Mouse (Mus musculus) liver, embryonic 11.5 days (tissue): Measurements from ENCODE around the gene Notch1. TPM values are rescaled to one million over a fixed set of nuclear protein-coding genes. Genes with fewer than 3 reads are reported as not detected.

Source experiments
- ATAC-seq: fragments of 200-750 bp; cut with Nextera tagmentation; replicated peaks from 2 replicates; pipeline ENCODE4 v1.8.0; 2017; ENCODE audit warnings: moderate number of reproducible peaks, mild to moderate bottlenecking, moderate TSS enrichment, moderate library complexity; ENCODE audit not compliant: low FRiP score
- DNase-seq: peaks from one replicate; pipeline ENCODE4 v3.0.0-alpha.2; 2017; ENCODE audit warnings: low spot score
- H3K27ac ChIP-seq: fragments of 300-500 bp; sonication (generic); 2 replicates; pipeline ENCODE4 v1.5.1; 2014; ENCODE audit warnings: mild to moderate bottlenecking, low read depth, low read length, control low read depth
- H3K27me3 ChIP-seq: fragments of 300-500 bp; sonication (generic); replicated peaks from 2 replicates; pipeline ENCODE4 v1.6.1; 2014; ENCODE audit warnings: low read length, mixed read lengths; ENCODE audit not compliant: control insufficient read depth, insufficient read depth
- H3K36me3 ChIP-seq: fragments of 300-500 bp; sonication (generic); 2 replicates; pipeline ENCODE4 v1.6.1; 2014; ENCODE audit warnings: mild to moderate bottlenecking, low read length, moderate library complexity, mixed read lengths; ENCODE audit not compliant: control insufficient read depth, insufficient read depth
- H3K4me1 ChIP-seq: fragments of 300-500 bp; sonication (generic); replicated peaks from 2 replicates; pipeline ENCODE4 v1.6.1; 2014; ENCODE audit warnings: low read length, mixed read lengths; ENCODE audit not compliant: control insufficient read depth, insufficient read depth
- H3K4me2 ChIP-seq: fragments of 300-500 bp; sonication (generic); 2 replicates; pipeline ENCODE4 v1.6.1; 2014; ENCODE audit warnings: mild to moderate bottlenecking, control low read depth, moderate library complexity
- H3K4me3 ChIP-seq: fragments of 300-500 bp; sonication (generic); 2 replicates; pipeline ENCODE4 v1.5.1; 2014; ENCODE audit warnings: low read depth, low read length, control low read depth
- H3K9ac ChIP-seq: fragments of 300-500 bp; sonication (generic); 2 replicates; pipeline ENCODE4 v1.6.1; 2014; ENCODE audit warnings: low read depth, low read length, control low read depth
- H3K9me3 ChIP-seq: fragments of 300-500 bp; sonication (generic); 2 replicates; pipeline ENCODE4 v1.6.1; 2016; ENCODE audit warnings: low read length, inconsistent platforms, mixed read lengths; ENCODE audit not compliant: control insufficient read depth
- WGBS: fragments of 180-500 bp; shearing (Covaris S2); extraction: QIAGEN DNeasy Blood & Tissue Kit; methylation state at CpG from one replicate; pipeline ENCODE4 v1.1.7; 2014; 5-methylcytosine and 5-hydroxymethylcytosine counted together
- polyA plus RNA-seq: library from polyadenylated mRNA; unstranded; fragments of >200 nt; fragmentation: Nextera tagmentation; extraction: Ambion mirVana; gene quantifications from 2 replicates; pipeline ENCODE4 v1.2.1, GENCODE M21; 2014

Notch1 gene
- polyA plus RNA-seq, 1 experiment from 2014 or later = 7.1 TPM

DNA sequence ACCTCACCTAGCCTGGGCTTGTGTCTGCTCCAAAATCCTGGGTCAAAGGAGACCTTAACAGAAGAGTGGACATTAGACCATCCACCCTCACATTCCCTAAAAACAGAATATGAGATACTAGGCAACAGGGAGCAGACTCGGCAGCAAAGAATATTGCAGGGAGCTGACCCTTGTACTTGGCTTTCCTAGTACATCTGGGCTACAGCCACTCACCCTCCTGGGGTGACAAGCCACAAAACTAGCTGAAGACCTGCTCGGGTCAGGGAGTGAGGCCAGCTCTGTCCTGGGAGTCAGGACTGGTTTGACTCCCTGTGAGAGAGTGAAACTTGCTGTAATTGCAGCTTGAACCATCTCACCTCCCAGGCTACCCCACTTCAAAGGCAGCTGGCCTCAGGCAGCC is 23.1 kb upstream of the Notch1 start:
- no peaks in the 10 kb centered on the region for H3K4me1 ChIP-seq

DNA sequence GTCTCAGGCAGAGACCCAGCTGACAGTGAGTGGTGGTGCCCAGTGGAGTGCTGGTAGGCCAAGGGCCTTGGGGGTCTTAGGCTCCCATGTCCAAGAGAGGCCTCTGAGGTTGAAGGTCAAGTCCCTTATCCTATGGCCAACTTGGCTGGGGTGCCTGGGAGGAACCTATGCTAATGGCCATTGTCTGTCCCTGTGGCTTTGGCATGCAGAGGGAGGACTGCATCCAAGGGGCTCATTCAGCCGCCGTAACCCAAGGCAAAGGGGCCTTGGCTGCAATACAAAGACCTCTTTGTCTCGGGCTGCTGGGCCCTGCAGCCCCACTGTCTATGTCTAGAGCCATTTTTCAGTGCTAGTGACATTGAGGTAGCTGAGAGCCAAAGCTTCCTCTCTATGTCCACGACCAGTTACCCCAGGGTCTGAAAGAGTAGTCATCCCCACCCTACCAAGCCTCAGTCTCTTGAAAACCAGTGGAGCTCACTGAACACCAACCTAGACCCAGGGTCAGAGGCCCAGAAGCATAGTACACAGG is 19.1 kb upstream of the Notch1 start:
- H3K27ac ChIP-seq = no peak overlapping the region
- H3K27me3 ChIP-seq = no peaks in the 10 kb centered on the region
- DNase-seq (no peak), ATAC-seq (no peak)
- no peaks in the 10 kb centered on the region for H3K4me1 ChIP-seq
- WGBS = 87% methylated on average over 4 of the region's 4 CpGs
- no peak overlapping the region for H3K4me3 ChIP-seq
- H3K4me2 ChIP-seq = no peak overlapping the region
- H3K9ac ChIP-seq = no peak overlapping the region
- H3K36me3 ChIP-seq = no peaks in the 10 kb centered on the region
- no peaks in the 10 kb centered on the region for H3K9me3 ChIP-seq

More for the DNA sequence above, 23.1 kb upstream of the Notch1 start:
- Histone ChIP-seq H3K36me3 (no peaks in the 10 kb centered on the region), H3K4me2 (no peak overlapping the region), H3K9ac (no peak overlapping the region), H3K27ac (no peak overlapping the region), H3K4me3 (no peak overlapping the region), H3K27me3 (no peaks in the 10 kb centered on the region), H3K9me3 (no peaks in the 10 kb centered on the region)
- DNase-seq (no peak), ATAC-seq (no peak)
- 49% methylated on average over 2 of the region's 2 CpGs for WGBS

DNA sequence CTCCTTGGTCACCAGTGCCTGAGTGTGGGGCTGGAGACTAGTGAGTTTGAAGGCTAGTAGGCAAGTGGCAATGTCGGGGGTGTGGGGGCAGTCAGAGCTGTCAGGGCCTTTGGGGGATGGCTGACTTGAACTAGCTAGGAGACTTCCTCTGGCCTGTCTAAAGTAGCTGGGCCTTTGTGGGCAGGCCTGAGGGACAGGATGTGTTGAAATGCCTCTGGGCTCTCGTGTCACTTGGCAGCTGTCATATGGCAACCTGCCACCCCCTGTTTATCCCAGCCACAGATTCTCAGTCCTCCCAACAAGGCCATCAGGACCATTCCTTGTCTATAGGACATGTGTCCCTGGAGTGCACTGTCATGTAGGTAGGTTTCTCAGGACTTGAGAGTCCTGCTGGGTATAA is 18.2 kb upstream of the Notch1 start:
- no peaks in the 10 kb centered on the region for H3K27me3 ChIP-seq
- ATAC-seq = no peak
- no peak overlapping the region for H3K4me2 ChIP-seq
- H3K36me3 ChIP-seq = no peaks in the 10 kb centered on the region
- H3K27ac ChIP-seq = no peak overlapping the region
- H3K9me3 ChIP-seq = no peaks in the 10 kb centered on the region
- H3K9ac ChIP-seq = no peak overlapping the region
- H3K4me1 ChIP-seq = no peaks in the 10 kb centered on the region
- 42% methylated on average over 2 of the region's 2 CpGs for WGBS
- no peak overlapping the region for H3K4me3 ChIP-seq
- DNase-seq = no peak

GRCm38 (mm10) chr2:26534161-26534560 is 17.7 kb upstream of the Notch1 start:
- 51% methylated on average over 3 of the region's 3 CpGs for WGBS
- H3K9ac ChIP-seq = no peak overlapping the region
- H3K4me1 ChIP-seq = no peaks in the 10 kb centered on the region
- ATAC-seq (no peak), DNase-seq (no peak)
- H3K9me3 ChIP-seq = no peaks in the 10 kb centered on the region
- H3K27me3 ChIP-seq = no peaks in the 10 kb centered on the region
- no peak overlapping the region for H3K4me3 ChIP-seq
- H3K4me2 ChIP-seq = no peak overlapping the region
- H3K36me3 ChIP-seq = no peaks in the 10 kb centered on the region
- H3K27ac ChIP-seq = no peak overlapping the region

DNA sequence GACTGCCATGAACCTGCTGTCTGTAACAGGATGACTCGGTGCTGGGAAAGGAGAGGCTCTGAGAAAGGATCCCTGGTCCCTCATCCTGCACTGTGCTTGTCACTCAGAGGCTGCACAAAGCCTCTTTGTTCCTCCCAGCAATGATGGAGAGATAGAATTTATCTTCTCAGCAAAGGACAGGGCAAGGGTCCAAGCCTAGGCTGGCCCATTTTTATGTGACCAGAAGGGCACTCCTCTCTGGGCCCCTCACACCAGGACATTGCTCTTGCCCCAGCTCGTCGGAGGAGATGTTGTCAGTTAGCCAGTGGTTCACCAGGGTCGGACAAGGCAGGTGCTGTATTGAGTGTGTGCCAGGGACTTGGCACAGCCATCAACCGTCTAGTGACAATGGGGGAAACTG is 16.8 kb upstream of the Notch1 start:
- WGBS = 66% methylated on average over 5 of the region's 5 CpGs
- Histone ChIP-seq H3K4me1 (no peaks in the 10 kb centered on the region), H3K9me3 (no peaks in the 10 kb centered on the region), H3K4me2 (no peak overlapping the region), H3K27me3 (no peaks in the 10 kb centered on the region), H3K36me3 (no peaks in the 10 kb centered on the region), H3K4me3 (no peak overlapping the region), H3K9ac (no peak overlapping the region), H3K27ac (no peak overlapping the region)
- ATAC-seq (no peak), DNase-seq (no peak)

- 79% methylated on average over 6 of the region's 6 CpGs for WGBS
- H3K4me1 ChIP-seq = no peaks in the 10 kb centered on the region
- ATAC-seq = no peak
Measured at GRCm38 (mm10) chr2:26531829-26532228, 15.4 kb upstream of the Notch1 start.

DNA sequence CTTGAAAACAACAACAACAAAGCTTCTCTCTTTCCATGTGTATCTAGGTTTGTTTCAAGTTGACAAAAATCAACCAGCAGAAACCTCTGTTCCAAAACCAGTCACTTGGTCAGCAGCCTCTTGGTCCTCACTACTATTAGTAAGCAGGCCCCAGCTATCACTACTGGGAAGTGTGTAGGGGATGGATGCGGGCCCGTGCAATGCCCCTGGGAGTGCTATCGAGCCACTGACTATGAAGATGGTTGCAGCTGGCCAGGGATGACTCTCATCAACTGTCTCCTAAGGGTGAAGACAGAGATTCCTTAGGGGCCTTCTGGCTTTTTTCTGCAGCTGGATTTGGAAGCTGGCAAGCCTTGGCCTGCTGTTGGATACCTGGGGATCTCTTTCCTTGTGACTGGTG is 13.4 kb upstream of the Notch1 start:
- no peak overlapping the region for H3K9ac ChIP-seq
- H3K36me3 ChIP-seq = no peaks in the 10 kb centered on the region
- WGBS = 72% methylated on average over 3 of the region's 3 CpGs
- ATAC-seq (no peak), DNase-seq (no peak)
- no peak overlapping the region for H3K4me3 ChIP-seq
- no peaks in the 10 kb centered on the region for H3K9me3 ChIP-seq
- H3K4me2 ChIP-seq = no peak overlapping the region
- H3K4me1 ChIP-seq = peaks cover 13% of the 10 kb centered on the region; the same call in 1 of the 2 replicates
- no peaks in the 10 kb centered on the region for H3K27me3 ChIP-seq
- H3K27ac ChIP-seq = no peak overlapping the region

More at GRCm38 (mm10) chr2:26531829-26532228, 15.4 kb upstream of the Notch1 start:
- H3K9me3 ChIP-seq = no peaks in the 10 kb centered on the region
- no peak overlapping the region for H3K9ac ChIP-seq
- no peak overlapping the region for H3K4me3 ChIP-seq
- no peak for DNase-seq
- no peaks in the 10 kb centered on the region for H3K36me3 ChIP-seq
- H3K27me3 ChIP-seq = no peaks in the 10 kb centered on the region
- no peak overlapping the region for H3K27ac ChIP-seq
- H3K4me2 ChIP-seq = no peak overlapping the region

- 65% methylated on average over 4 of the region's 4 CpGs for WGBS
- Histone ChIP-seq H3K9ac (no peak overlapping the region), H3K4me1 (peaks cover 13% of the 10 kb centered on the region; the same call in 1 of the 2 replicates), H3K4me3 (no peak overlapping the region), H3K9me3 (no peaks in the 10 kb centered on the region), H3K27ac (no peak overlapping the region), H3K4me2 (no peak overlapping the region), H3K36me3 (no peaks in the 10 kb centered on the region), H3K27me3 (no peaks in the 10 kb centered on the region)
- ATAC-seq (no peak), DNase-seq (no peak)
Measured at GRCm38 (mm10) chr2:26529221-26529805, 12.8 kb upstream of the Notch1 start.
